Mouse (Mus musculus) lung, embryonic 14.5 days (tissue): Measurements from ENCODE around the gene Nmur1. TPM values are rescaled to one million over a fixed set of nuclear protein-coding genes. Genes with fewer than 3 reads are reported as not detected.

Source experiments
- ATAC-seq: fragments of 200-750 bp; cut with Nextera tagmentation; 2 replicates; pipeline ENCODE4 v1.8.0; 2017; ENCODE audit warnings: mild to moderate bottlenecking, moderate TSS enrichment, moderate library complexity; ENCODE audit not compliant: insufficient read depth
- DNase-seq: peaks from one replicate; pipeline ENCODE4 v3.0.0-alpha.2; 2015
- H3K27ac ChIP-seq: fragments of 300-500 bp; sonication (generic); 2 replicates; pipeline ENCODE4 v1.5.1; 2014; ENCODE audit warnings: low read depth, mild to moderate bottlenecking, moderate library complexity
- H3K27me3 ChIP-seq: fragments of 300-500 bp; sonication (generic); 2 replicates; pipeline ENCODE4 v1.6.1; 2014; ENCODE audit warnings: low read length, control low read depth; ENCODE audit not compliant: insufficient read depth
- H3K36me3 ChIP-seq: fragments of 300-500 bp; sonication (generic); 2 replicates; pipeline ENCODE4 v1.6.1; 2014; ENCODE audit warnings: control low read depth; ENCODE audit not compliant: insufficient read depth
- H3K4me1 ChIP-seq: fragments of 300-500 bp; sonication (generic); 2 replicates; pipeline ENCODE4 v1.6.1; 2014; ENCODE audit warnings: antibody characterized with exemption, control low read depth; ENCODE audit not compliant: insufficient read depth
- H3K4me2 ChIP-seq: fragments of 300-500 bp; sonication (generic); 2 replicates; pipeline ENCODE4 v1.6.1; 2014; ENCODE audit warnings: mild to moderate bottlenecking
- H3K4me3 ChIP-seq: fragments of 300-500 bp; sonication (generic); 2 replicates; pipeline ENCODE4 v1.5.1; 2014; ENCODE audit warnings: low read depth, low read length
- H3K9ac ChIP-seq: fragments of 300-500 bp; sonication (generic); 2 replicates; pipeline ENCODE4 v1.6.1; 2014
- H3K9me3 ChIP-seq: fragments of 300-500 bp; sonication (generic); 2 replicates; pipeline ENCODE4 v1.6.1; 2016; ENCODE audit warnings: low read depth, low read length, control low read depth
- CTCF ChIP-seq: IDR thresholded peaks from 2 replicates; pipeline ENCODE4 v1.5.1; 2016; ENCODE audit warnings: antibody characterized with exemption, low read depth
- WGBS: fragments of 180-500 bp; shearing (Covaris S2); extraction: QIAGEN DNeasy Blood & Tissue Kit; methylation state at CpG from one replicate; pipeline ENCODE4 v1.1.7; 2014; 5-methylcytosine and 5-hydroxymethylcytosine counted together
- polyA plus RNA-seq: library from polyadenylated mRNA; unstranded; fragments of >200 nt; fragmentation: Nextera tagmentation; extraction: Ambion mirVana; gene quantifications from 2 replicates; pipeline ENCODE4 v1.2.1, GENCODE M21; 2014

The Nmur1 gene
- polyA plus RNA-seq, 1 experiment from 2014 or later, result not detected

GRCm38 (mm10) chr1:86397621-86398020 lies 28.4 kb downstream of the Nmur1 start:
- H3K36me3 ChIP-seq, result no peaks in the 10 kb centered on the region
- H3K4me1 ChIP-seq, result no peaks in the 10 kb centered on the region
- peak overlapping the region; percentile 38 for H3K27ac ChIP-seq
- no peak overlapping the region for H3K9ac ChIP-seq
- ATAC-seq (no peak), DNase-seq (peak; percentile 48)
- no peak overlapping the region for H3K4me3 ChIP-seq
- TF ChIP-seq CTCF, result no peak
- no peaks in the 10 kb centered on the region for H3K9me3 ChIP-seq
- 52% methylated on average over 8 of the region's 8 CpGs for WGBS
- no peaks in the 10 kb centered on the region for H3K27me3 ChIP-seq
- H3K4me2 ChIP-seq, result no peak overlapping the region

DNA sequence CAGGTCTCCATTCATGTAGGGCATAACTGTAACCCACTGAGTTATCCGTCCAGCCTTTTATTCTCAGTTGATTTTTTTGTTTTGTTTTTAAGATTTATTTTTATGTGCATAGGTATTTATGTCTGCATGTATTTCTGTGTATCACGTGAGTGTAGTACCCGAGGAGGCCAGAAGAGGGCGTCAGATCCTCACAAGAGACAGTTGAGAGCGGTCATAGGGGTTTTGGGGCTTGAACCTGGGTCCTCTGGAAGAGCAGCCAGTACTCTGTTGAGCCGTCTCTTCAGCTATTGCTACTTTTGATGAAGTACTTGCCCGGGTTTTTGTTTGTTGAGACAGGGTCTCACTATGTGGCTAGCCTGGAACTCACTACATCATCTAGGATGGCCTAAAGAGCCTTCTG lies 30.1 kb downstream of the Nmur1 start:
- no peak overlapping the region for H3K4me2 ChIP-seq
- WGBS, result 67% methylated on average over 7 of the region's 7 CpGs
- DNase-seq, result no peak

GRCm38 (mm10) chr1:86394246-86394645 lies 31.8 kb downstream of the Nmur1 start:
- no peak for ATAC-seq
- no peaks in the 10 kb centered on the region for H3K4me1 ChIP-seq
- H3K4me3 ChIP-seq, result no peak overlapping the region
- WGBS, result 77% methylated on average over 3 of the region's 3 CpGs
- no peak overlapping the region for H3K9ac ChIP-seq
- no peaks in the 10 kb centered on the region for H3K27me3 ChIP-seq
- H3K9me3 ChIP-seq, result no peaks in the 10 kb centered on the region
- H3K36me3 ChIP-seq, result no peaks in the 10 kb centered on the region
- DNase-seq, result no peak
- no peak overlapping the region for H3K27ac ChIP-seq
- no peak overlapping the region for H3K4me2 ChIP-seq
- TF ChIP-seq CTCF, result no peak

More for the DNA sequence above, 30.1 kb downstream of the Nmur1 start:
- H3K4me3 ChIP-seq, result no peak overlapping the region
- ATAC-seq, result no peak
- H3K4me1 ChIP-seq, result no peaks in the 10 kb centered on the region
- no peaks in the 10 kb centered on the region for H3K9me3 ChIP-seq
- H3K27ac ChIP-seq, result no peak overlapping the region
- TF ChIP-seq CTCF, result no peak
- H3K36me3 ChIP-seq, result no peaks in the 10 kb centered on the region
- H3K27me3 ChIP-seq, result no peaks in the 10 kb centered on the region
- H3K9ac ChIP-seq, result no peak overlapping the region

DNA sequence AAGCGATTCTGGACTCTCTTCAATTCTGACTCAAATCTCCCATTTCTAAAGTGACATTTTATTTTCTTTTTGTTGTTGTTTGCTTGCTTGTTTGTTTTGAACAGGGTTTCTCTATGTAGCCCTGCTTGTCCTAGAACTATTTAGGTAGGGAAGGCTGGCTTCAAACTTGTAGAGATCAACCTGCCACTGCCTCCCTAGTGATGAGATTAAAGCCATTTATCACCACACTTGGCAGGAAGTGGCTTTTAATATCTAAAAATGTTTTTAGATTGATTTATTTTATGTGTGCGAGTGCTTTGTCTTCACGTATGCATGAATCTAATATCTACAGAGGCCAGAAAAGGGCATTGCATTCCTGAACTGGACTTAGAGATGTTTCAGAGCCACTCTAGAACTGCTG lies 32.8 kb downstream of the Nmur1 start:
- 69% methylated on average over 3 of the region's 3 CpGs for WGBS
- H3K4me3 ChIP-seq, result no peak overlapping the region
- H3K9ac ChIP-seq, result no peak overlapping the region
- H3K4me2 ChIP-seq, result no peak overlapping the region
- no peaks in the 10 kb centered on the region for H3K9me3 ChIP-seq
- DNase-seq (no peak), ATAC-seq (no peak)
- H3K36me3 ChIP-seq, result no peaks in the 10 kb centered on the region
- no peaks in the 10 kb centered on the region for H3K27me3 ChIP-seq
- no peaks in the 10 kb centered on the region for H3K4me1 ChIP-seq
- TF ChIP-seq CTCF, result no peak
- no peak overlapping the region for H3K27ac ChIP-seq

GRCm38 (mm10) chr1:86391425-86391824 lies 34.6 kb downstream of the Nmur1 start:
- H3K9me3 ChIP-seq, result no peaks in the 10 kb centered on the region
- no peak for ATAC-seq
- H3K4me3 ChIP-seq, result no peak overlapping the region
- H3K27me3 ChIP-seq, result no peaks in the 10 kb centered on the region
- H3K4me2 ChIP-seq, result no peak overlapping the region
- H3K4me1 ChIP-seq, result no peaks in the 10 kb centered on the region
- no peak overlapping the region for H3K27ac ChIP-seq
- 58% methylated on average over 2 of the region's 2 CpGs for WGBS
- no peaks in the 10 kb centered on the region for H3K36me3 ChIP-seq
- TF ChIP-seq CTCF, result no peak
- DNase-seq, result no peak
- no peak overlapping the region for H3K9ac ChIP-seq

DNA sequence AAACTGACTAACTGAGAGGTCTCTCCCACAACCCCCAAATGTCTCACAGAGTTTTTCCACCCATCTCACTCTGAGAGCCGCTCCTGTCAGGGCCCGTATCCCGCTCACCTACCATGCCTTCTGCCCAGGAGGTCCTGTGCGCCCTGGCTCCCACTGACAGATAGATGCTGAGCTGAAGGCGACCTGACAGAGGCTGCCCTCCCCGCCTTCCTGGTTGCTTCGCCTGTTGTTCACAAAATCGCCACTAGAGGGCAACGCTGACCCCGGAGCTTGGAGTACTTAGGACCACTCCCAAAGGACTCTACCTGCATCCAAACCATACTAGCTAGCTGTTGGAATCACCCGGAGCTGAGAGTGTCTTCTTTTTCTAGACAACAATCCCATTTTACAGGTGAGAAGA lies 36.8 kb downstream of the Nmur1 start:
- peak; percentile 48 for ATAC-seq
- DNase-seq, result peak; percentile 87
- Histone ChIP-seq H3K9me3 (no peaks in the 10 kb centered on the region), H3K27me3 (no peaks in the 10 kb centered on the region), H3K4me2 (no peak overlapping the region), H3K27ac (no peak overlapping the region), H3K4me3 (no peak overlapping the region), H3K36me3 (no peaks in the 10 kb centered on the region), H3K4me1 (no peaks in the 10 kb centered on the region), H3K9ac (no peak overlapping the region)
- TF ChIP-seq CTCF, result peak; percentile 96
- WGBS, result 2% methylated on average over 11 of the region's 11 CpGs

DNA sequence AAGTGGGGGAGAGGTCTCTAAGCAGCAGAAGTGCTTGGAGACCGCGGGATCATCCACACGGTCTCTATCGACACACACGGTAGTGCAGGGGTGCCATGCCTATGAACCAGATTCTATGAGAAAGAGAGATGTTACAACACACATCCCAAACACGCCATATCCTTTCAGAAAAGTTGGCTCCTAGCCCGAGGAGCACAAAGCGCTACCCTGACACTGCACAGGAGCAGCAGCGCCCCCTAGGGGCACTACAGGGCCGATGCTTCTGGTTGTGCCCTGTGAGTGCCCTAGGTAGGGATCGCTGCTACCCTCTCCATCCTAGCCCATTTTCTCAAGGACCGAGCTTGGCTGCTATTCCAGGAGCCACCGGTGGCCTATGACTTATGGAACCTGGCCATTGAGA lies 45.0 kb downstream of the Nmur1 start:
- H3K27ac ChIP-seq, result no peak overlapping the region
- H3K36me3 ChIP-seq, result no peaks in the 10 kb centered on the region
- H3K27me3 ChIP-seq, result no peaks in the 10 kb centered on the region
- ATAC-seq (peak; percentile 75), DNase-seq (peak; percentile 83)
- 23% methylated on average over 13 of the region's 13 CpGs for WGBS
- no peaks in the 10 kb centered on the region for H3K9me3 ChIP-seq
- no peak overlapping the region for H3K4me3 ChIP-seq
- H3K4me2 ChIP-seq, result peak overlapping the region; percentile 39
- H3K4me1 ChIP-seq, result no peaks in the 10 kb centered on the region
- peak; percentile 76 for TF ChIP-seq CTCF
- H3K9ac ChIP-seq, result no peak overlapping the region

DNA sequence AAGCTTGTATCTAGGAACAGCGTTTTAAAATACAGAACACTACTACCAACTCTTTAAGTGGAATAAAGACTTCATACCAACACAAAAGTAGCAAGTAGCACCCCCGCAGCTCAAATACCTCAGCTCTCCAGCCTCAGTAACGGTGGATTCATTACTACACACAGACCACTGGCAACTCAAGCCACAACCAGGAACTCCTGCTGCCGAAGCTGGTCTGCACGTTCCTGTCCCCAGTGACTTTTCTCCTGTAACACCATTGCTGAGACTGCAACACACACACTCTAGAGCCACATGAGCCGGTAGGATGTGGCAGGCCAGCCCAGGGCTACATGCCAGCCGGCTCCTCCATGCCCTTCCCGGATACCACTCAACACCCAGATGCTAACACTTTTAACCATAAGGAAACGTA lies 46.9 kb downstream of the Nmur1 start:
- H3K4me1 ChIP-seq, result no peaks in the 10 kb centered on the region
- ATAC-seq (no peak), DNase-seq (no peak)
- no peak overlapping the region for H3K9ac ChIP-seq
- WGBS, result 60% methylated on average over 9 of the region's 9 CpGs
- peak overlapping the region; percentile 48; the same call in 1 of the 2 replicates for H3K27ac ChIP-seq
- no peak overlapping the region for H3K4me2 ChIP-seq
- no peak for TF ChIP-seq CTCF
- H3K27me3 ChIP-seq, result no peaks in the 10 kb centered on the region
- no peaks in the 10 kb centered on the region for H3K36me3 ChIP-seq
- no peaks in the 10 kb centered on the region for H3K9me3 ChIP-seq
- no peak overlapping the region for H3K4me3 ChIP-seq
